Mouse (Mus musculus): ENCODE data around the gene Tmem151a. TPM values are rescaled to one million over a fixed set of nuclear protein-coding genes. Genes with fewer than 3 reads are reported as not detected.
"Not testable (repeated sequence)": the region's sequence is repeated elsewhere in the genome, so short reads cannot be mapped to it uniquely, and the experiment has no call there.

The Tmem151a gene
- polyA plus RNA-seq, 1 experiment: 6.2 TPM

GRCm38 (mm10) chr19:5087884-5088728 lies 2.8 kb upstream of the Tmem151a start, which contains the start of gene Yif1a:
TSS of gene Yif1a (plus strand) at chr19:5088538.
- TF ChIP-seq CTCF (IDR thresholded peaks at IDR 0.05; ENCODE audit: low read depth, low read length) (peak; percentile 49), POLR2A (IDR thresholded peaks at IDR 0.05; ENCODE audit: insufficient read depth, low read length) (peak; percentile 69), EP300 (IDR thresholded peaks at IDR 0.05; ENCODE audit: insufficient read depth, low read depth, low read length) (0 out of 2 replicates have a peak, but pooled peaks have one; percentile 9)
- Histone ChIP-seq H3K9me3 (replicated peaks; ENCODE audit: control insufficient read depth, insufficient read depth, low read length, poor library complexity, severe bottlenecking) (no peaks in the 10 kb centered on the region), H3K27me3 (ENCODE audit: control insufficient read depth, insufficient read depth, low read length, poor library complexity, severe bottlenecking) (no peaks in the 10 kb centered on the region), H3K36me3 (ENCODE audit: control insufficient read depth, insufficient read depth, low read length, poor library complexity, severe bottlenecking) (no peaks in the 10 kb centered on the region), H3K9ac (ENCODE audit: low read depth, poor library complexity, severe bottlenecking) (peak within 1 kb of the TSS; percentile 44), H3K4me1 (ENCODE audit: control insufficient read depth, insufficient read depth, low read length) (no peaks in the 10 kb centered on the region), H3K4me3 (ENCODE audit: low read depth, low read length) (peak within 1 kb of the TSS; percentile 93), H3K27ac (ENCODE audit: insufficient read depth, low read length) (no peak within 1 kb of the TSS)

GRCm38 (mm10) chr19:5086533-5086932 lies 1.2 kb upstream of the Tmem151a start:
- not testable (repeated sequence) for H3K27ac ChIP-seq (ENCODE audit: insufficient read depth, low read length); H3K4me1 ChIP-seq (ENCODE audit: control insufficient read depth, insufficient read depth, low read length); H3K27me3 ChIP-seq (ENCODE audit: control insufficient read depth, insufficient read depth, low read length, poor library complexity, severe bottlenecking); H3K9ac ChIP-seq (ENCODE audit: low read depth, poor library complexity, severe bottlenecking); H3K9me3 ChIP-seq (replicated peaks; ENCODE audit: control insufficient read depth, insufficient read depth, low read length, poor library complexity, severe bottlenecking); H3K4me3 ChIP-seq (ENCODE audit: low read depth, low read length); H3K36me3 ChIP-seq (ENCODE audit: control insufficient read depth, insufficient read depth, low read length, poor library complexity, severe bottlenecking)

- no peaks in the 10 kb centered on the region for H3K36me3 ChIP-seq (ENCODE audit: control insufficient read depth, insufficient read depth, low read length, poor library complexity, severe bottlenecking)
- H3K9me3 ChIP-seq (replicated peaks; ENCODE audit: control insufficient read depth, insufficient read depth, low read length, poor library complexity, severe bottlenecking): no peaks in the 10 kb centered on the region
- peak overlapping the region; percentile 68 for H3K4me3 ChIP-seq (ENCODE audit: low read depth, low read length)
- peak overlapping the region; percentile 58 for H3K9ac ChIP-seq (ENCODE audit: low read depth, poor library complexity, severe bottlenecking)
- no peak overlapping the region for H3K27ac ChIP-seq (ENCODE audit: insufficient read depth, low read length)
- TF ChIP-seq CTCF (IDR thresholded peaks at IDR 0.05; ENCODE audit: low read depth, low read length) (no peak), POLR2A (IDR thresholded peaks at IDR 0.05; ENCODE audit: insufficient read depth, low read length) (no peak), EP300 (IDR thresholded peaks at IDR 0.05; ENCODE audit: insufficient read depth, low read depth, low read length) (no peak)
- no peaks in the 10 kb centered on the region for H3K27me3 ChIP-seq (ENCODE audit: control insufficient read depth, insufficient read depth, low read length, poor library complexity, severe bottlenecking)
- H3K4me1 ChIP-seq (ENCODE audit: control insufficient read depth, insufficient read depth, low read length): no peaks in the 10 kb centered on the region
Observed at GRCm38 (mm10) chr19:5084834-5085144, 542 bp downstream of the Tmem151a start.

DNA sequence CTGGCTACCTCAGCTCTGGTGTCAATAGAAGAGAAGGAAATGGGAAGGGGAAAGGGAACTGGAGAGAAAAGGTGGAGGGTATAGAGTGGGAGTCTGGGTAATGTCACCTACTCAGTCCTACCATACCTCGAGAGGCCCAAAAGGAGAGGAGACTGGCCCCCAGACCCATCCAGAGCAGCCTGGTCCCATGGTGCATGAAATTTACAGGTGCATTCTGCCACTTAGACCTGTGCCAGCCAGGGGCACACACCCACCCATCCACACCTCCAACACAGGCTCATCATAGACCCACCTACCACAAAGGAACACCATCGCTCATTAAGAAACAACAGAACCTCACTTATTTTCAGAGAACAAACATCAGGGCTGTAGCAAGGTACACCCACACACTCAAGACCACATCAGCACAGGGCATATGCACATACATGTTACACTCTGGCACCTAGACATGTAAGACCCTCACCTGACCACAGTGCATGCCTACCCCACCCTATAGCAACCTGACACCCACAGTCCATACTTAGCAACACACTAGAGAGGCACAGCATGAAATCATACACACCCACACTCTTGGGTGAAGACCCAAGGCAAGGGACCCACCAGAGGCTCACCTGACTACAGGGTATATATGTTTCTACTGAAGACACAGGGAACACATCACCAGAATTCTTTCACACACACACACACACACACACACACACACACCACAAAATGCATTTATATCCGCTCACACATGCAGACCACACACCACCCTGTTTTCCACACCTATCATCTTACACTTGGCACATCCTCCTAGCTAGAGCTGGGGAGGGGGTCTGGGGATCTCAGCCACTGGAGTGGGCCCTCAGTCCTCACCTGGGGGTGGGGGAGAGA lies 1.1 kb downstream of the Tmem151a start:
- H3K27me3 ChIP-seq (ENCODE audit: control insufficient read depth, insufficient read depth, low read length, poor library complexity, severe bottlenecking): no peaks in the 10 kb centered on the region
- TF ChIP-seq POLR2A (IDR thresholded peaks at IDR 0.05; ENCODE audit: insufficient read depth, low read length) (no peak), CTCF (IDR thresholded peaks at IDR 0.05; ENCODE audit: low read depth, low read length) (no peak), EP300 (IDR thresholded peaks at IDR 0.05; ENCODE audit: insufficient read depth, low read depth, low read length) (no peak)
- no peak overlapping the region for H3K9ac ChIP-seq (ENCODE audit: low read depth, poor library complexity, severe bottlenecking)
- no peak overlapping the region for H3K27ac ChIP-seq (ENCODE audit: insufficient read depth, low read length)
- no peaks in the 10 kb centered on the region for H3K36me3 ChIP-seq (ENCODE audit: control insufficient read depth, insufficient read depth, low read length, poor library complexity, severe bottlenecking)
- peak overlapping the region; percentile 68 for H3K4me3 ChIP-seq (ENCODE audit: low read depth, low read length)
- H3K4me1 ChIP-seq (ENCODE audit: control insufficient read depth, insufficient read depth, low read length): no peaks in the 10 kb centered on the region
- H3K9me3 ChIP-seq (replicated peaks; ENCODE audit: control insufficient read depth, insufficient read depth, low read length, poor library complexity, severe bottlenecking): no peaks in the 10 kb centered on the region

DNA sequence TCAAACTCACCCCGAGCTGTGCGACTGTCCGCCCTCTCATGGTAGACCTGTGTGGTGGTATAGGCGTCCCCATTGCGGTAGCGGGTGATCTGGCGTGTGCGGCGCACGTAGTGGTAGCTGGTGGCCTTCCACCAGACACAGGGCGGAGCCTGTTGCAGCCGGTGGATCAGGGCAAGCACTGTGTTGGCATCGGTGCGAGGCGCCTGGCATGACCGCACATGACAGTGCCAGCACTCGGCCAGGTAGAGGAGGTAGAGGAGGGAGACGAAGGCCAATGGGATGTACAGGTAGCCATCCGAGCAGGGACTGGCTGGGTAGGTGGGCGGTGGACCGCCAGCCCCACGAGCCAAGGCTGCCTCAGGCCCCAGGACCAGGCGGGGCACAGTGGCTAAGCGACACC lies 2.7 kb downstream of the Tmem151a start:
- H3K9ac ChIP-seq (ENCODE audit: low read depth, poor library complexity, severe bottlenecking): no peak overlapping the region
- no peak for TF ChIP-seq EP300 (IDR thresholded peaks at IDR 0.05; ENCODE audit: insufficient read depth, low read depth, low read length)
- no peak for TF ChIP-seq CTCF (IDR thresholded peaks at IDR 0.05; ENCODE audit: low read depth, low read length)
- no peak for TF ChIP-seq POLR2A (IDR thresholded peaks at IDR 0.05; ENCODE audit: insufficient read depth, low read length)
- no peaks in the 10 kb centered on the region for H3K9me3 ChIP-seq (replicated peaks; ENCODE audit: control insufficient read depth, insufficient read depth, low read length, poor library complexity, severe bottlenecking)
- no peaks in the 10 kb centered on the region for H3K27me3 ChIP-seq (ENCODE audit: control insufficient read depth, insufficient read depth, low read length, poor library complexity, severe bottlenecking)
- H3K4me1 ChIP-seq (ENCODE audit: control insufficient read depth, insufficient read depth, low read length): no peaks in the 10 kb centered on the region
- H3K4me3 ChIP-seq (ENCODE audit: low read depth, low read length): peak overlapping the region; percentile 33
- H3K27ac ChIP-seq (ENCODE audit: insufficient read depth, low read length): no peak overlapping the region
- H3K36me3 ChIP-seq (ENCODE audit: control insufficient read depth, insufficient read depth, low read length, poor library complexity, severe bottlenecking): no peaks in the 10 kb centered on the region

GRCm38 (mm10) chr19:5082005-5082404 lies 3.3 kb downstream of the Tmem151a start:
- peak overlapping the region; percentile 33 for H3K4me3 ChIP-seq (ENCODE audit: low read depth, low read length)
- H3K27me3 ChIP-seq (ENCODE audit: control insufficient read depth, insufficient read depth, low read length, poor library complexity, severe bottlenecking): no peaks in the 10 kb centered on the region
- no peak for TF ChIP-seq CTCF (IDR thresholded peaks at IDR 0.05; ENCODE audit: low read depth, low read length)
- no peak for TF ChIP-seq EP300 (IDR thresholded peaks at IDR 0.05; ENCODE audit: insufficient read depth, low read depth, low read length)
- no peak for TF ChIP-seq POLR2A (IDR thresholded peaks at IDR 0.05; ENCODE audit: insufficient read depth, low read length)
- H3K27ac ChIP-seq (ENCODE audit: insufficient read depth, low read length): no peak overlapping the region
- no peaks in the 10 kb centered on the region for H3K4me1 ChIP-seq (ENCODE audit: control insufficient read depth, insufficient read depth, low read length)
- H3K9me3 ChIP-seq (replicated peaks; ENCODE audit: control insufficient read depth, insufficient read depth, low read length, poor library complexity, severe bottlenecking): no peaks in the 10 kb centered on the region
- H3K36me3 ChIP-seq (ENCODE audit: control insufficient read depth, insufficient read depth, low read length, poor library complexity, severe bottlenecking): no peaks in the 10 kb centered on the region
- H3K9ac ChIP-seq (ENCODE audit: low read depth, poor library complexity, severe bottlenecking): no peak overlapping the region

Measured in ES-Bruce4 (cell line).